Mouse (Mus musculus): Measurements from ENCODE around the gene Aarsd1.
"Not testable (repeated sequence)": the region's sequence is repeated elsewhere in the genome, so short reads cannot be mapped to it uniquely, and the experiment has no call there.

The Aarsd1 gene

DNA sequence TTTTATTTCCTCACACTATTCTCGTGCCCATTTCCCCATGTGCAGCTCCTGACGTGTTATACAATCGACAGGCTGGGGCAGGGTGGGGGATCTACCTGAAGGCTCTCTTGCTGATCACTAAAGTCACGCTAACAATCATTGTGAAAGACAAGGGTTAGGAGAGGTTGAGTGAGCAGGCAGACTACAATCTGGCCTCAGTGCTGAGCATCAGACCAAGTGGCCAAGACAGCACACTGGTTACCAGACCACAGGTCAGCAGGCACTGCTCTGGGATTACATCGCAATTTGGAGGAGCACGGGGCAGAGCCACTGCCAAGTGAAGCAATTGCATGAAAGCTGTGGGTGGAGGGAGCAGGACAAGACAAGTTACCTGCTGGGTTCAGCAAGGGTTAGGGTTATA is 38.5 kb downstream of the Aarsd1 start:
- DNase-seq (ENCODE audit: low read depth, low spot score), result no peak

DNA sequence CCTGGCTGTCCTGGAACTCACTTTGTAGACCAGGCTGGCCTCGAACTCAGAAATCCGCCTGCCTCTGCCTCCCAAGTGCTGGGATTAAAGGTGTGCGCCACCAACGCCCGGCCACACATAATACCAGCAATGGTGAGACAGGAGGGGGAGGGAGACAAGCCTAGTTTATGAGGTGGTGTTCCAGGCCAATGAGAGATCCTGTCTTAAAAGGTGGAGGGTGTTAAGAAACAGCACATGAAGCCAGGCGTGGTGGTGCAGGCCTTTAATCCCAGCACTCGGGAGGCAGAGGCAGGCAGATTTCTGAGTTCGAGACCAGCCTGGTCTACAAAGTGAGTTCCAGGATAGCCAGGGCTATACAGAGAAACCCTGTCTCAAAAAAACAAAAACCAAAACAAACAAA is 39.2 kb downstream of the Aarsd1 start:
- DNase-seq (ENCODE audit: low read depth, low spot score), result not testable (repeated sequence)

DNA sequence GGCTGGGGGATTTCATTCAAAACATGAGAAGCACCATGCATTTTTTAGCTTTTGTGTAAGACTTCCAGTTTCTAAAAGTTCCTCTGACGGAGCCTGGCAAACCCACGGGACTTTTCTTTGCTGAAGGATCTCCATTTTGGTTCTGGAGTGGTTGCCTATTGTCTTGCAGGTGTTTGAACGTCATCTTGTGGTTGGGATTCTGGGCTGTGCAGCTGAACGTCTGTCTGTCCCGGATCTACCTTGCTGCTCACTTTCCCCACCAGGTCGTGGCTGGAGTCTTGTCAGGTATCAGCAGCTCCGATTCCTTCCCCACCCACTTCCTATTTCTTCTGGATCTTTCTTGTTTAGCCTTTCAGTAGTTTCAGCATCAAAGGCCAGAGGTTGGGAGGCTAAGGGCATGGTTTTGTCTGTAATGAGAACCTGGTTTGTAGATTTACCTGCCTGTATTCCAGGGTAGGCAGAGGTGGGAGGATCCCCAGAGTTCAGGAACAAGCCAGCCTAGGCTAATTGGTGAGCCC is 42.9 kb downstream of the Aarsd1 start:
- DNase-seq (ENCODE audit: low read depth, low spot score), result no peak

DNA sequence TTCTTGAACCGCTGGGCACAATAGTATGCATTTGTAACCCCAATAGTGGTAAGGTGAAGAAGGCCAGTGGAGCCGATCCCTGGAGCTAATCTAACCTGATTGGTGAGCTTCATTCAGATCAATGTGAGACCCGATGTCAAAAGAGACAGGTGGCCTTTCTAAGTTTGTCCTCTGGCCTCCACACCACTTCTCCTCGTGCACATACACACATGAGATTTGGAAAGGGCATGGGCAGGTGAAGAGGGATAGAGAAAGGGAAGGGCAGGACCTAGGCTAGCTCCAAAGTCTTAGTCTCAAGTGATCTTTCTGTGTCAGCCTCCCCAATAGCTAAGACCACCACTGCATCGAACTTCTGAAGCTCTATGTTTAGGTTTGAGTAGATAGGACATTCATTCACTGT is 47.3 kb downstream of the Aarsd1 start:
- no peak for DNase-seq (ENCODE audit: low read depth, low spot score)

DNA sequence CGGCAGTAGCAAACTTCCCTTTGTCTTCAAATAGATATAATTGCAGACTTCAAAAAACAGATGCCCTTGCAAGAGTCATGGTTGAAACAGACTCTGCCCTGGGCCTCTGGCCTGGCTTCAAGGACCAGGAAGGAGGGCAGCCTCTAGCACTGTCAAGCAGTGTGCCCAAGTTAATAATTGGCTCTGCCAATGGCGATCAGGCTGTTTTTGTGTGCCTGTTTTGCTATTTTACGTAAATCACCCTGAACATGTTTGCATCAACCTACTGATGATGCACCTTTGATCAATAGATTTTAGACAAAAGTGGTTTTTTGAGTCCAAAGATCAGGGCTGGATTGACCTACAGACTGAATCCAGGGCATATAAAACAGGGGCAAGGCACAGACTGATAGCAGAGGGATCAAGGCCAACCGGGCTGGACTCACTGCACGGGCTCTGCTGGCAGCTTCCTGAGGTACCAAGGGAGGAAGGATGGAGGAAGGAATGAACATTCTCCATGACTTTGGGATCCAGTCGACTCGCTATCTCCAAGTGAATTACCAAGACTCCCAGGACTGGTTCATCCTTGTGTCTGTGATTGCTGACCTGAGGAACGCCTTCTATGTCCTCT is 50.0 kb downstream of the Aarsd1 start, which contains the start of gene G6pc:
G6pc (plus strand) TSS at position 236 of the 610 bp plus-strand sequence.
- DNase-seq (ENCODE audit: low read depth, low spot score), result no peak

DNA sequence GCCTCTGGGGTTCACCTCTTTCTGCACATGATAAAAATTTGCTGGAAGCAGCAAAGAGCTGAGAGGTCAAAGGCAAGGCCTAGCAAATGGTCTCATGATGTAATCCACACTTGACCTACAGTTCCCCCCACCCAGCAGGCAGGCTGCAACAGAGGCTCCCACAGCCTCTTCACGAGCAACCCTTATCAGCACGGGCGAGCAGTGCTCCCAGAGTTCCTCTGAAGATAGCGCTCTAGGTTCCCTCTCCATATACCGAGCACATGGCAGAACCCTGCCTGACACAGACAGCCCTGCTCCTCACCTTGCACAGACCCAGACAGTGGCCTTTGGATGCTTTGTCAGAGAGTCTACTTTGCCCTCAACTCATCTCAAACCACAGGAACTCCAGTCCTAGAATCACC is 52.9 kb downstream of the Aarsd1 start:
- no peak for DNase-seq (ENCODE audit: low read depth, low spot score)

DNA sequence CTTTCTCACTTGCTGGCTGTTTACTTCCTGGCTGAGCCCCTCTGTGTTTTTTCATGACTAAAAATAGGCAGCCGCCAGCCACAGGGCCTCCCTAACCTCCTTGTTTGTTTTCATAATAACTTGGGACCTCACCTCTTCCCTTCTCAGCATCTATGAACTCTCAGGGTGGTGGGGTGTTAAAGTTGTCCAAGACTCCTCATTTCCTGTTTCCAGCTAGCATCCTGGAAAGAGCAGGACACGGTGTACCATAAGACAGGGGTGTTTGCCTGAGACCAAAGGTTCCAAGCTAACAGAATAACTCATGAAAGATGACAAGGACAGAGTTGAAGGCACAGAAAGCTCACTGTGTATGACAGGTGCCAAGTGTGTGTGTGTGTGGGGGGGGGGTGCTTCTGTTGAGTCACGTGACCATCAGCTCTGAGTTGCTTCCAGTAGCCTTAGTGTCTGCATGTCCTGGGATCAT is 56.7 kb downstream of the Aarsd1 start:
- DNase-seq (ENCODE audit: low read depth, low spot score), result no peak

DNA sequence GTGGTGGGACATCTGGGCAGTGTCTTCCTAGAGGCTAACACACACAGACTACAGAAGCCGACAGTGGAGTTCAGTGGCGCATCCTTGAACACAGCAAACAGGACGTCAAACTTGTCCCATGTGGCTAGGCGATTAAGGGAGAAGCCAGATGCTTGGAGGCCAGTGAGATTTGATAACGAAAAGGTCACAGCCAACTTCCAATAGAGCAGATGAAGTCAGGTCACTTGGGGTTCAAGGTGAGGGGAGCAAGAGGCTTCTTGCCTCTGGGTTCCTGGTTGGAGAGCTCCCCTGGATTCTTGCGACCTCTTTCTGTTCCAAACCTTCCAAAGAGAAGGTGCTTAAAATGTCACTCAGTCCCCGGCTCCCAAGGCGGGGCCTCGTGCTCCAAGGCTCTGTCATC is 57.6 kb downstream of the Aarsd1 start:
- DNase-seq (ENCODE audit: low read depth, low spot score), result no peak

DNA sequence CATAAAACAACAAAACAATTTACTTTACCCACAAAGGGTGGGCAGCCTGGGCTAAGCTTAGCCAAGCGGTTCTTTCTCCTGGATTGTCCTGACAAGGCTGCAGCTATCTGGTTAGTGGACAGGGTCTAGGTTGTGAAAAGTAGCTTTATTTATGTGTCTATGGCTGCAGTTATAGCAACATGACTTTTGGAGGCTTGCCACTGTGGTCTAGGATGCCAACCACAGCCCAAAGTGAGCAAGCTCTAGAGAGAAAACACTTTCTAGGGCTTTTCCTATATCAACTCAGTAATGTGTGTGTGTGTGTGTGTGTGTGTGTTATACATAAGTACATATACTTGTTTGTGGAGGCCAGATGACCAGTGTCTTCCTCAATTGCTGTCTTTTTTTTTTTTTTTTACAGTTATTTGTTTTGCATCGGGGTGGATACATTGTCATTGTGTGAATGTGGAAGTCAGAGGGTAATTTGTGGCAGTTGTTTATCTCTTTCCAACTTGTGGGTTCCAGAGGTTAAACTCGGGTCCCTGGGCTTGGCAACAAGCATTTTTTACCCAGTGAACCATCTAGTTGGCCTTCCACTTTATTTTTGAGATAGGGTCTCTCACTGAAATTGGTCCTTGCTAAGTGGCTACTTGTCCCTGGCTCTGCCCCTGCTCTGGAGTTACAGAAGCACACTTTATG is 59.8 kb downstream of the Aarsd1 start:
- DNase-seq (ENCODE audit: low read depth, low spot score), result no peak
